Mouse (Mus musculus) kidney, embryonic 16.5 days (tissue): ENCODE measurements around the gene Nkx1-2. TPM values are rescaled to one million over a fixed set of nuclear protein-coding genes. Genes with fewer than 3 reads are reported as not detected.

Experiments used
- ATAC-seq: fragments of 200-750 bp; cut with Nextera tagmentation; 2 replicates; pipeline ENCODE4 v1.8.0; 2017; ENCODE audit warnings: moderate TSS enrichment; ENCODE audit not compliant: low FRiP score, low TSS enrichment
- H3K27ac ChIP-seq: fragments of 300-500 bp; sonication (generic); 2 replicates; pipeline ENCODE4 v1.5.1; 2014; ENCODE audit warnings: low read length
- H3K27me3 ChIP-seq: fragments of 300-500 bp; sonication (generic); 2 replicates; pipeline ENCODE4 v1.6.1; 2014; ENCODE audit warnings: low read length, control low read depth, mixed read lengths; ENCODE audit not compliant: insufficient read depth
- H3K36me3 ChIP-seq: fragments of 300-500 bp; sonication (generic); 2 replicates; pipeline ENCODE4 v1.6.1; 2014; ENCODE audit warnings: low read length, control low read depth, mixed read lengths; ENCODE audit not compliant: insufficient read depth
- H3K4me1 ChIP-seq: fragments of 300-500 bp; sonication (generic); 2 replicates; pipeline ENCODE4 v1.6.1; 2014; ENCODE audit warnings: low read length, control low read depth, mixed read lengths; ENCODE audit not compliant: insufficient read depth
- H3K4me2 ChIP-seq: fragments of 300-500 bp; sonication (generic); replicated peaks from 2 replicates; pipeline ENCODE4 v1.6.1; 2014; ENCODE audit warnings: low read depth, low read length
- H3K4me3 ChIP-seq: fragments of 300-500 bp; sonication (generic); 2 replicates; pipeline ENCODE4 v1.5.1; 2014; ENCODE audit warnings: mild to moderate bottlenecking, low read length
- H3K9ac ChIP-seq: fragments of 300-500 bp; sonication (generic); replicated peaks from 2 replicates; pipeline ENCODE4 v1.6.1; 2014; ENCODE audit warnings: low read length
- H3K9me3 ChIP-seq: fragments of 300-500 bp; sonication (generic); 2 replicates; pipeline ENCODE4 v1.6.1; 2016; ENCODE audit warnings: low read length, control low read depth
- WGBS: fragments of 180-500 bp; shearing (Covaris S2); extraction: QIAGEN DNeasy Blood & Tissue Kit; methylation state at CpG from one replicate; pipeline ENCODE4 v1.1.7; 2014; 5-methylcytosine and 5-hydroxymethylcytosine counted together
- polyA plus RNA-seq: library from polyadenylated mRNA; unstranded; fragments of >200 nt; fragmentation: Nextera tagmentation; extraction: Ambion mirVana; gene quantifications from 2 replicates; pipeline ENCODE4 v1.2.1, GENCODE M21; 2015

Nkx1-2 gene
- polyA plus RNA-seq, 1 experiment from 2014 or later = not detected

DNA sequence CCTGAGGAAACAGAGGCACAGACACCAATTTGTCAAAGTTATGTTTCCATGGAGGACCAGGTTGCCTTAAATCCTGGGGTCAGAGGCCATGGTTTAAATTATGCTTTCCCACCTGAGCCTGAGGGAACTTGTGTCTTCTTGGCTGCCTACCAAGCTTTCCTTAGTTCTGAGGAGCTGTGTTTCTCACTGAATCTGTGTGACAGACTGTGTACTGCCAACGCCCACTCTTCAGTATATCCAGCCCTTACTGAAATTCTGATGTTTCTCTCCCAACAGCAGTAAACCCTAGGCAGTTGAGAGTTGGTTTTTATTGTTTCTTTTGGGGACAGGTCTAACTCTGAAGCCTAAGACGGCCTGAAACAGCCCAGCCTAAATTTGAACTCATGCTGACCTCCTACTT, 5.7 kb downstream of the Nkx1-2 start:
- no peaks in the 10 kb centered on the region for H3K36me3 ChIP-seq
- WGBS = 50% methylated on average over 2 of the region's 2 CpGs
- peaks cover 32% of the 10 kb centered on the region for H3K27me3 ChIP-seq
- no peak overlapping the region for H3K4me3 ChIP-seq
- H3K27ac ChIP-seq = no peak overlapping the region
- H3K4me2 ChIP-seq = no peak overlapping the region
- no peak for ATAC-seq
- H3K9ac ChIP-seq = no peak overlapping the region
- H3K9me3 ChIP-seq = no peaks in the 10 kb centered on the region
- peaks cover 13% of the 10 kb centered on the region for H3K4me1 ChIP-seq

- Histone ChIP-seq H3K4me2 (no peak overlapping the region), H3K9ac (no peak overlapping the region), H3K4me1 (no peaks in the 10 kb centered on the region), H3K4me3 (no peak overlapping the region), H3K9me3 (no peaks in the 10 kb centered on the region), H3K27me3 (no peaks in the 10 kb centered on the region), H3K36me3 (no peaks in the 10 kb centered on the region), H3K27ac (no peak overlapping the region)
- WGBS = 62% methylated on average over 5 of the region's 5 CpGs
- ATAC-seq = no peak
Measured at GRCm38 (mm10) chr7:132589610-132590009, 9.8 kb downstream of the Nkx1-2 start.

- no peak for ATAC-seq
- 72% methylated on average over 5 of the region's 5 CpGs for WGBS
- H3K9me3 ChIP-seq = no peaks in the 10 kb centered on the region
- no peaks in the 10 kb centered on the region for H3K27me3 ChIP-seq
- no peak overlapping the region for H3K9ac ChIP-seq
- no peaks in the 10 kb centered on the region for H3K4me1 ChIP-seq
- H3K36me3 ChIP-seq = no peaks in the 10 kb centered on the region
- H3K4me3 ChIP-seq = no peak overlapping the region
- no peak overlapping the region for H3K27ac ChIP-seq
- H3K4me2 ChIP-seq = no peak overlapping the region
Measured at GRCm38 (mm10) chr7:132587167-132587566, 12.3 kb downstream of the Nkx1-2 start.

DNA sequence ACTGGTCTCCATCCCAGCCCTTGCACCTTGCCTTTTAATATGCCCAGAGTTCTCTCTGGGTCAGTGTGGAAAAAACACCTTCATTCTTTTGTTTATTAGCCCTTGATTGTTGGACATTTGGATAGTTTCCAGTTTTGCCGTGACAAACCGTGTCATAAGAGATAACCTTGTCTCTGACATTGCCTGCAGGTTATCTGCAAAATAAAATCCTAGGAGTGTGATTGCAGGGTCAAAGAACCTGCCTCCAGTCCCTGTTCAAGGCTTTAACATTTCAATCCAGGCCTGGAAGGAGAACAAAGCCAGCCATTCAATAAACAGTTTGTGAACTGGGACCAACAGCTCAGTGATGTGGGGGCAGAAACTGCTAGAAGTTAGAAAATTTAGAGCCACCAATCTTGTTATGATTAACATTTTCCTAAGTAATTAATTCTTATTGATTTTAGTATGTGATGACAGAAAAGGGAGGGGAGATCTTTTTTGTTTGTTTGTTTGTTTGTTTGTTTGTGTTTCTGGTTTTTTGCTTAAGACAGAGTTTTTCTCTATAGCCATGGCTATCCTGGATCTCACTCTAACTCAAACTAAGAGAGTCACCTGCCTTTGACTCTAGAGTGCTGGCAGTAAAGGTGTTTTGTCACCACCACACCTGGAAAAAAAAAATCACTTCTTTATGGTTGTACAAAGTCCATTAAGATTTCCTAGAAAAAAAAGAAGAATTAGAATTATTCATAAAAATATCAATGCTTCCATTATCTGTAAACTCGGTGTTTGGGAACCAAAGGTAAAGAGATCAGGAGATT, 13.5 kb downstream of the Nkx1-2 start:
- Histone ChIP-seq H3K4me3 (no peak overlapping the region), H3K9me3 (no peaks in the 10 kb centered on the region), H3K27ac (no peak overlapping the region), H3K36me3 (no peaks in the 10 kb centered on the region), H3K4me1 (no peaks in the 10 kb centered on the region), H3K9ac (no peak overlapping the region), H3K4me2 (no peak overlapping the region), H3K27me3 (no peaks in the 10 kb centered on the region)
- ATAC-seq = no peak
- 54% methylated on average over 3 of the region's 3 CpGs for WGBS

GRCm38 (mm10) chr7:132581441-132581840, 18.0 kb downstream of the Nkx1-2 start:
- no peak for ATAC-seq

GRCm38 (mm10) chr7:132580511-132580910, 18.9 kb downstream of the Nkx1-2 start:
- ATAC-seq = no peak
- no peak overlapping the region for H3K27ac ChIP-seq

More at GRCm38 (mm10) chr7:132581441-132581840, 18.0 kb downstream of the Nkx1-2 start:
- 92% methylated on average over 2 of the region's 2 CpGs for WGBS
- H3K4me3 ChIP-seq = no peak overlapping the region
- H3K4me1 ChIP-seq = 0 out of 2 replicates have a peak, but pooled peaks cover 3% of the 10 kb centered on the region
- H3K4me2 ChIP-seq = no peak overlapping the region
- no peaks in the 10 kb centered on the region for H3K9me3 ChIP-seq
- H3K27me3 ChIP-seq = peaks cover 3% of the 10 kb centered on the region; the same call in 1 of the 2 replicates
- no peak overlapping the region for H3K27ac ChIP-seq
- no peaks in the 10 kb centered on the region for H3K36me3 ChIP-seq
- H3K9ac ChIP-seq = no peak overlapping the region

DNA sequence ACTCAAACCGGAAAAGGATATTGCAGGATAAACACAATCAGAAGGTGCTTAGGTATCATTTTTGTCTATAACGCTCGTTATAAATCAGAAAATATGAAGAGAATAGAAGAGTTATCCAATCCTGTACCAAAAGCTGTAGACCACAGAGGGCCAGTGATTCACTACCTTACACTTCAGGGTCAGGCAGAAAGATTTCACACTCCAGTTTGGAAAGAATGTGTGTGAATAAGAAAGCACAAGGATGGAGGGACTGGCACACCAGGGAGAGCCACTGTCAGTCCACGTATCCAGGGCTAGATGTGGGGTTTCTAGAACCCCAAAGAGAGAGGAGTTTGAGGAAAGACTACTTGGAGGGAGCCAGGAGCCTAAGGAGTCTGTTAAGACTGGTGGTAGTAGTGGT, 22.5 kb downstream of the Nkx1-2 start:
- WGBS = 61% methylated on average over 4 of the region's 4 CpGs
- Histone ChIP-seq H3K4me2 (peak overlapping the region; percentile 77), H3K4me3 (peak overlapping the region; percentile 82; the same call in 1 of the 2 replicates), H3K4me1 (peaks cover 30% of the 10 kb centered on the region), H3K27me3 (peaks cover 3% of the 10 kb centered on the region; the same call in 1 of the 2 replicates), H3K27ac (0 out of 2 replicates have a peak overlapping the region, but pooled peaks have one; percentile 32), H3K9me3 (no peaks in the 10 kb centered on the region), H3K36me3 (no peaks in the 10 kb centered on the region), H3K9ac (peak overlapping the region; percentile 64)
- no peak for ATAC-seq

More at GRCm38 (mm10) chr7:132580511-132580910, 18.9 kb downstream of the Nkx1-2 start:
- 72% methylated on average over 6 of the region's 6 CpGs for WGBS
- no peaks in the 10 kb centered on the region for H3K36me3 ChIP-seq
- H3K4me1 ChIP-seq = 0 out of 2 replicates have a peak, but pooled peaks cover 3% of the 10 kb centered on the region
- peaks cover 3% of the 10 kb centered on the region; the same call in 1 of the 2 replicates for H3K27me3 ChIP-seq
- no peak overlapping the region for H3K9ac ChIP-seq
- H3K4me2 ChIP-seq = no peak overlapping the region
- no peaks in the 10 kb centered on the region for H3K9me3 ChIP-seq
- H3K4me3 ChIP-seq = no peak overlapping the region

DNA sequence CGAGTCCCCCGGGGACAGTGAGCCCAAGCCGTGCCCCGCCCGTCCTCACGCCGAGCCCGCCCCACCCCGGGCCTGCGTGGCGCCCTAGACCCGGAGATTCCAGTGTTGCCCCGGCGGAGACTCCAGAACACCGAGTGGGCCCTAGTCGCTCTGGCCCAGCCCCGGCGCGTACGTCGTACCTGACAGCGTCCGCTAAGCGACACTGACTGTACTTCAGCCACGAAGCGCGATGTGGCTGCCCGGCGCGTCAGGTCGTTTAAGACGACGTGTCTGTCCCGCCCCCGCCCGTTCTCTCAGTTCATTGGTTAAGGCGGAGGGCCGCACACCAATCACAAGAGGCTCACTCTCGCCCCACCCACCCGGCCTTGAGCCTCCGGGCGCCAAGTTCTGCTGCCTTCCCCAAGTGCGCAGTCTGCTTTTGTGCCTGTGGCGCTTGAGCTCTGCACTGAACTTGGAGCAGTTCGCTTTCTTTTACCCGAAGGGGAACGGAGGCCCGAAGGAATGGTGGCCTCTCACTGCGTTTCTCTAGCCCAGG, 23.3 kb downstream of the Nkx1-2 start, which contains the start of gene Oat:
Gene Oat, minus strand, starts transcription at position 283 of the 535 bp plus-strand sequence.
- ATAC-seq = peak; percentile 98
- H3K27ac ChIP-seq = peak within 1 kb of the TSS; percentile 95
- peaks cover 3% of the 10 kb centered on the region; the same call in 1 of the 2 replicates for H3K27me3 ChIP-seq
- H3K4me2 ChIP-seq = peak within 1 kb of the TSS; percentile 77
- H3K4me1 ChIP-seq = peaks cover 37% of the 10 kb centered on the region
- H3K36me3 ChIP-seq = no peaks in the 10 kb centered on the region
- H3K4me3 ChIP-seq = peak within 1 kb of the TSS; percentile 82
- H3K9me3 ChIP-seq = no peaks in the 10 kb centered on the region
- H3K9ac ChIP-seq = peak within 1 kb of the TSS; percentile 90
- under 1% methylated on average over 49 of the region's 49 CpGs for WGBS

- peak overlapping the region; percentile 77 for H3K4me2 ChIP-seq
- H3K36me3 ChIP-seq = no peaks in the 10 kb centered on the region
- H3K4me3 ChIP-seq = peak overlapping the region; percentile 82
- H3K4me1 ChIP-seq = peaks cover 37% of the 10 kb centered on the region
- WGBS = 0% methylated on average over 13 of the region's 13 CpGs
- no peaks in the 10 kb centered on the region for H3K9me3 ChIP-seq
- H3K9ac ChIP-seq = peak overlapping the region; percentile 90
- ATAC-seq = peak; percentile 92
- peak overlapping the region; percentile 95 for H3K27ac ChIP-seq
- H3K27me3 ChIP-seq = peaks cover 3% of the 10 kb centered on the region; the same call in 1 of the 2 replicates
Measured at GRCm38 (mm10) chr7:132575623-132576022, 23.8 kb downstream of the Nkx1-2 start.
